Mouse (Mus musculus) embryonic facial prominence, embryonic 12.5 days (tissue): ENCODE measurements around the gene Stx17. TPM values are rescaled to one million over a fixed set of nuclear protein-coding genes. Genes with fewer than 3 reads are reported as not detected.

ENCODE experiments used
- ATAC-seq: fragments of 200-750 bp; cut with Nextera tagmentation; 2 replicates; pipeline ENCODE4 v1.8.0; 2017; ENCODE audit not compliant: insufficient number of reproducible peaks, insufficient read depth, low FRiP score, low TSS enrichment
- H3K27ac ChIP-seq: fragments of 300-500 bp; sonication (generic); 2 replicates; pipeline ENCODE4 v1.5.1; 2016; ENCODE audit warnings: mild to moderate bottlenecking
- H3K27me3 ChIP-seq: fragments of 300-500 bp; sonication (generic); 2 replicates; pipeline ENCODE4 v1.6.1; 2016; ENCODE audit warnings: mild to moderate bottlenecking, moderate library complexity
- H3K36me3 ChIP-seq: fragments of 300-500 bp; sonication (generic); 2 replicates; pipeline ENCODE4 v1.6.1; 2016; ENCODE audit warnings: mild to moderate bottlenecking
- H3K4me1 ChIP-seq: fragments of 300-500 bp; sonication (generic); 2 replicates; pipeline ENCODE4 v1.6.1; 2016
- H3K4me2 ChIP-seq: fragments of 300-500 bp; sonication (generic); replicated peaks from 2 replicates; pipeline ENCODE4 v1.6.1; 2016; ENCODE audit warnings: mild to moderate bottlenecking, moderate library complexity
- H3K4me3 ChIP-seq: fragments of 300-500 bp; sonication (generic); 2 replicates; pipeline ENCODE4 v1.5.1; 2016; ENCODE audit warnings: mild to moderate bottlenecking
- H3K9ac ChIP-seq: fragments of 300-500 bp; sonication (generic); 2 replicates; pipeline ENCODE4 v1.6.1; 2016; ENCODE audit warnings: mild to moderate bottlenecking, moderate library complexity
- H3K9me3 ChIP-seq: fragments of 300-500 bp; sonication (generic); 2 replicates; pipeline ENCODE4 v1.6.1; 2016; ENCODE audit warnings: mild to moderate bottlenecking, moderate library complexity
- WGBS: fragments of 180-500 bp; shearing (Covaris S2); methylation state at CpG from one replicate; pipeline ENCODE4 v1.1.7; 2016; 5-methylcytosine and 5-hydroxymethylcytosine counted together
- polyA plus RNA-seq: library from polyadenylated mRNA; unstranded; fragments of >200 nt; fragmentation: Nextera tagmentation; extraction: Ambion mirVana; gene quantifications from 2 replicates; pipeline ENCODE4 v1.2.1, GENCODE M21; 2016

Gene Stx17
- polyA plus RNA-seq, 1 experiment from 2014 or later, result 40.6 TPM

DNA sequence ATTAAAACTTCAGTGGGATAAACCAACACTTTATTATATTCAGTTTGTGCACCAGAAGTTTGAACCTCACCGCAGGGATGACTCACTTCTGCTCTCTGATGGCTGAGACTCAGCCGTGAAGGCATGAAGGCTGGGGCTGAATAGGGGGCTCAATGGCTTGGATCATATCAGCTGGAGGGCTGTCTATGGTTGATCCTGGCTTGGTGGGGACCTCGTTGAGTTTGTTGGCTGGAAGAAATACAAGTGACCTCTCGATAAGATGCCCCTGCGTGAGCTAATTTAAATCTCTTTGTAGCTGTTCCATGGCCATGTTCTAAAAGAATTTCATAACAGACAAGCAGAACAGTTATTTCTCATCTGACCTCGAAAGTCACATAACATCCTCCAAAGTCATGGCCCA lies 17.6 kb upstream of the Stx17 start:
- WGBS, result 89% methylated on average over 6 of the region's 6 CpGs
- ATAC-seq, result no peak
- no peak overlapping the region for H3K4me3 ChIP-seq
- H3K9me3 ChIP-seq, result no peaks in the 10 kb centered on the region
- H3K4me2 ChIP-seq, result no peak overlapping the region
- no peaks in the 10 kb centered on the region for H3K27me3 ChIP-seq
- no peaks in the 10 kb centered on the region for H3K4me1 ChIP-seq
- H3K9ac ChIP-seq, result no peak overlapping the region
- no peak overlapping the region for H3K27ac ChIP-seq
- no peaks in the 10 kb centered on the region for H3K36me3 ChIP-seq

DNA sequence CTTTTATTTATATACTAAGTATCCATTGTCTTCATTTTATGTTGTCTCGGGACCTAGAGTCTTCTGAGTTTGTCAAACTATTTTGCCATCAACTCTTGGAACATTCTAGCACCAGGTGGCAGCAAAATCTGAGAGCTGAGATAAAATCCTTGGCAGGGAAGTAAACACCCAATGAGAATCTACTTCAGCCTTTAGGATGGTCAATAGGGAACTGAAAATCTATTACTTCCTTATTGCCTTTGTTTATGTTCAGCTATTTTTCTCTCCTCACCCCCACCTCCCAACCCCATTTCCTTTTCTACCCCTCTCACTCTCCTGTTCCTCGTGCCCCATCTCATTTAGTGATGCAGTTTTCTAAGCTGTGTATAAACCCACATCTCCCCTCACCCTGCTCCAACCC lies 16.1 kb upstream of the Stx17 start:
- Histone ChIP-seq H3K4me3 (no peak overlapping the region), H3K27ac (no peak overlapping the region), H3K36me3 (no peaks in the 10 kb centered on the region), H3K9me3 (no peaks in the 10 kb centered on the region), H3K4me1 (no peaks in the 10 kb centered on the region), H3K9ac (no peak overlapping the region), H3K27me3 (no peaks in the 10 kb centered on the region), H3K4me2 (no peak overlapping the region)
- ATAC-seq, result no peak
- WGBS, result 73% methylated on average over 2 of the region's 2 CpGs

DNA sequence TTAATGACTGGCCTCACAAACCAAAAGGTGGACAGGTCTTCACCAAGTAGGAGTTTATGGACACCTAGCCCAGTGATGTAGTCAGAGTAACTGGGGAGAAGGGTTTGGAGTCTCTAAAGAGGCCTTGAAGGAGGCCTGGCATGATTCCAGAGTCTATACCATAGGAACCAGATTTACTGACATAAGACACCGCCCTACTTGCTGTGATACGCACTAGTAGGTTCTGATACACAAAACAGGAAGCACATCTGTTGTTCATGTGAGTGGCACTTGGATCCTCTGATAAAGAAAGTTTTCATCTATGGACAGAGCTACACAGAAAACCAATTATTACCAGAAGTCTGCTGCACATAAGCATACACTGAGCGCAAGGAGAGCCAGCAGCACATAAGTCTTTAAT lies 14.4 kb upstream of the Stx17 start:
- no peak for ATAC-seq
- H3K9ac ChIP-seq, result no peak overlapping the region
- no peaks in the 10 kb centered on the region for H3K4me1 ChIP-seq
- no peak overlapping the region for H3K4me2 ChIP-seq
- 59% methylated on average over 3 of the region's 3 CpGs for WGBS
- no peaks in the 10 kb centered on the region for H3K36me3 ChIP-seq
- H3K4me3 ChIP-seq, result no peak overlapping the region
- no peaks in the 10 kb centered on the region for H3K27me3 ChIP-seq
- no peaks in the 10 kb centered on the region for H3K9me3 ChIP-seq
- no peak overlapping the region for H3K27ac ChIP-seq

DNA sequence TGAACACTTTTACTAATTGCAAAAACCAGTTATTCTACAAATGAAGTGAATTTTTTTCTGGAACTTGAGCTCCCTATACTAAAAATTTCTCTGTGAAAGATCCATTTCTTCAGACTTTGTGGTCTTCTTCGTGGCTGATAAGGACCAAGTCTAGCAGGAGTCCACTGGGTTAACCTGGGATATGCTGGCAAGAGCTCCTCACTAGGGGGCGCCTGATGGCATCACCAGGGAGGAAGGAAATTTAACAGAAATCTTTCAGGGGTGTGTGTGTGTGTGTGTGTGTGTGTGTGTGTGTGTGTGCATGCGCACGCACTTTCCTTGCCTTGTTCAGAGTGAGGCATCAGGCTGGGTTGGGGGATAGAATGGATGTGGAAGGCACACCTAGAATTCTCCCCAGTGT lies 8.5 kb upstream of the Stx17 start:
- no peaks in the 10 kb centered on the region for H3K4me1 ChIP-seq
- H3K4me2 ChIP-seq, result no peak overlapping the region
- no peaks in the 10 kb centered on the region for H3K36me3 ChIP-seq
- no peak overlapping the region for H3K9ac ChIP-seq
- no peak overlapping the region for H3K4me3 ChIP-seq
- 67% methylated on average over 4 of the region's 4 CpGs for WGBS
- H3K27me3 ChIP-seq, result no peaks in the 10 kb centered on the region
- no peaks in the 10 kb centered on the region for H3K9me3 ChIP-seq
- ATAC-seq, result no peak
- H3K27ac ChIP-seq, result no peak overlapping the region

DNA sequence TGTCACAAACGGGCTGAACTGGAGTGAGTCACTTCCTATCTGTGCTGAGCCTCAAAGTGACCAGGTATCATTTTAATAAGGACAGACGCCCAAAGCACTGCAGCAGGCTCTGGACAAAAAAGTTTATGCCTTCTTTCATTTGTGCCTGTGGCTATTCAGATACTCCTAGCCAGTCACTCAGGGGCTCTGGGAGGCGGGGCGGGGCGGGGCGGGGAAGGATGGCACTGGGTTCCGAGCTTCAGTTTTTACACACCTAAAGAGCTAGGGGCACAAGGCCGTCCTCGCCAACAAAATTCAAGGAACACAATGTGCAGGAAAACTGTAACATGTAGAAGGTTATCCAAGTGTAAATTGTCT lies 321 bp upstream of the Stx17 start:
- Histone ChIP-seq H3K9ac (no peak overlapping the region), H3K4me3 (peak overlapping the region; percentile 67), H3K27me3 (no peaks in the 10 kb centered on the region), H3K4me1 (no peaks in the 10 kb centered on the region), H3K4me2 (peak overlapping the region; percentile 67), H3K27ac (no peak overlapping the region), H3K36me3 (no peaks in the 10 kb centered on the region), H3K9me3 (no peaks in the 10 kb centered on the region)
- peak; percentile 77 for ATAC-seq
- 3% methylated on average over 9 of the region's 9 CpGs for WGBS

DNA sequence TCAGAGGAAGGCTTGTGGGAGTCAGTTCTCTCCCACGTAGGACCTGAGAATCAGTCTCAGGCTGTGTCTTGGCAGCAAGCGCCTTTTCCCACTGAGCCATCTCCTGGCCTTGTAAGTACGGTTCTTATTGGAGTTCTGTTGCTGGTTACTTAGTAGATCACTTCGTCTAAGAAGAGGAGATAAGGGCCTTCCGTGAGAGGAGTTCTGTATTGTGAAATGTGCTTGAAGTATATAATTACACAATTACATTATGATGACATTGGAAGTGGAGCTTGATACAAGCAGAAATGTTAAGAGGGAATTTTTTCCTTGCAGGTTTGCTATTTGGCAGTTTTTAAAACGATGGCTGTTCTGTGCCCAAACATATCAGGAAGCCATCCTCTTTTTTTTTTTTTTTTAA lies 5.6 kb downstream of the Stx17 start:
- WGBS, result 91% methylated on average over 6 of the region's 6 CpGs
- ATAC-seq, result no peak

DNA sequence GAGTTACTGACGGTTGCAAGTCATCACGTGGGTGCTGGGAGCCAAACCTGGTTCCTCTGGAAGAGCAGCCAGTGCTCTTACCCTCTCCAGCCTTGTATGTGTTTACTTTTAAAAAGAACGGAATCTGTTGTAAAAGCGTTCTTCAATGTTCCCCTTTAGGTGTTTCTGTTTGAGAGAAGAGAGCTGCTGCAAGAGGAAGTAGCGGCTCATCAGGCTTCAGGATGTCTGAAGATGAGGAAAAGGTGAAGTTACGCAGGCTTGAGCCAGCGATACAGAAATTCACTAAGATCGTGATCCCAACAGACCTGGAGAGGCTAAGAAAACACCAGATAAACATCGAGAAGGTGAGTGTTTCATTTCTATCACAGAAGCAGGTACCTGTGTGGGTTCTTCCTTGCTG lies 6.9 kb downstream of the Stx17 start:
- ATAC-seq, result no peak
- Histone ChIP-seq H3K27ac (no peak overlapping the region), H3K36me3 (peaks cover 9% of the 10 kb centered on the region), H3K27me3 (no peaks in the 10 kb centered on the region), H3K9me3 (no peaks in the 10 kb centered on the region), H3K4me2 (no peak overlapping the region), H3K4me3 (no peak overlapping the region), H3K4me1 (no peaks in the 10 kb centered on the region), H3K9ac (no peak overlapping the region)
- WGBS, result 92% methylated on average over 9 of the region's 9 CpGs

More for the DNA sequence above, 5.6 kb downstream of the Stx17 start:
- Histone ChIP-seq H3K27ac (no peak overlapping the region), H3K9ac (no peak overlapping the region), H3K4me1 (no peaks in the 10 kb centered on the region), H3K4me2 (no peak overlapping the region), H3K9me3 (no peaks in the 10 kb centered on the region), H3K36me3 (peaks cover 6% of the 10 kb centered on the region), H3K4me3 (no peak overlapping the region), H3K27me3 (no peaks in the 10 kb centered on the region)

DNA sequence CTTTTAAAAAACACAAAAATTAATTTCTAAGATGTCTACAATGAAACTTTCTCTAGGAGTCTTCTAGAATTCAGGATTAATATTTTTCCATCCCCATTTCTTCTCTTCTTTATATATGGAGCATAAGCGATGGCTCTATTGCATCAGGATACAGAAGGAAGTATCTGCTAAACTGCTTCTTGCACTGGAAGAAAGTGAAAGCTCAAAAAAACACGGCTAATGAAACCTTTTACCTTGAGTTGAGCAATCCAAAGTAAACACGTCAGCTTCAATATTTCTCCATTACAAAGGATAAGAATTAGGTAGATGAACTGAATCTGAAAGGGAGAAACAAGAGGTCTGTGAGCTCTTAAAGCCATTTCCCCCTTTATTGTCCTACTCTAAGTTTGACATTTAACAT lies 8.0 kb downstream of the Stx17 start:
- no peak overlapping the region for H3K4me3 ChIP-seq
- no peak overlapping the region for H3K27ac ChIP-seq
- 69% methylated on average over 3 of the region's 3 CpGs for WGBS
- no peaks in the 10 kb centered on the region for H3K9me3 ChIP-seq
- no peaks in the 10 kb centered on the region for H3K27me3 ChIP-seq
- H3K4me1 ChIP-seq, result no peaks in the 10 kb centered on the region
- no peak for ATAC-seq
- H3K36me3 ChIP-seq, result peaks cover 9% of the 10 kb centered on the region
- no peak overlapping the region for H3K9ac ChIP-seq
- no peak overlapping the region for H3K4me2 ChIP-seq

DNA sequence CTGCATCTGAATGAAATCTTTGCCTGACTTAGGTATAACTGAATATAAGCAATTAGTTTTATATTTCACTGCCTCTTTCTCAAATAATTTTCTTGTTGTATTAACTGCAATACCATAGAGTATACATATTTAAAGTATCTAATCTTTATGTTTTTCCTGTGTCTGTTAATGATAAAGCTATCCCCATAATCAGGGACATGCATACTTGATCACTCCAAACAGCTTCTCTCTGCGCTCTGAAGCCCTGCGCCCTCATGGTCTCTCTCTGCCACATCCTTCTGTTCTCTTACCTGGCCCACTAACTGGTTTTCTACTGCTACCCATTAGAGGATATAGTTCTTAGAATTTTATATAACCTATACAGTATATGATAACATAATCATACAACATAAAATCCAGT lies 24.8 kb downstream of the Stx17 start:
- 94% methylated on average over 2 of the region's 2 CpGs for WGBS
- H3K27me3 ChIP-seq, result no peaks in the 10 kb centered on the region
- no peaks in the 10 kb centered on the region for H3K4me1 ChIP-seq
- ATAC-seq, result no peak
- H3K4me2 ChIP-seq, result no peak overlapping the region
- H3K9me3 ChIP-seq, result no peaks in the 10 kb centered on the region
- H3K36me3 ChIP-seq, result 0 out of 2 replicates have a peak, but pooled peaks cover 3% of the 10 kb centered on the region
- no peak overlapping the region for H3K27ac ChIP-seq
- no peak overlapping the region for H3K4me3 ChIP-seq
- no peak overlapping the region for H3K9ac ChIP-seq

DNA sequence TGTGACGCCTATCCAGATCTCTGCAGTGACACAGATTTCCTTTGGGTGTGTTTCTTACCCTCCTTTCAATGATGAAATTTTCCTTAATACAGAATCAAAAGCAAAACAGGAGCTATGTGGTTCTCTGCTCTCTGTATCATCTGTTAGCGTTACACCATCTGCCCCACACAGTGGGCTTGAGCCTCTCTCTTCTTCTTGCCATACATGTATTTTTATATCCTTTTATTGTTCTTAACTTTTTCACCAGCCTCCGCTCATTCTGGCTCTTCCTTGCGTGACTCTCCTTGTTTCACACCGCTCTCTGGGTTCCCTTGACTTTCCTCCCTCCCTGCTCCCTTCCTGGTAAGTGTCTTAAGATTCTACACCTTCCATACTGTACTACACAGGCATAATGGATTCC lies 28.5 kb downstream of the Stx17 start:
- no peaks in the 10 kb centered on the region for H3K4me1 ChIP-seq
- 91% methylated on average over 5 of the region's 5 CpGs for WGBS
- H3K36me3 ChIP-seq, result 0 out of 2 replicates have a peak, but pooled peaks cover 3% of the 10 kb centered on the region
- H3K9ac ChIP-seq, result no peak overlapping the region
- no peak overlapping the region for H3K4me3 ChIP-seq
- ATAC-seq, result no peak
- H3K9me3 ChIP-seq, result no peaks in the 10 kb centered on the region
- H3K27me3 ChIP-seq, result no peaks in the 10 kb centered on the region
- H3K27ac ChIP-seq, result no peak overlapping the region
- H3K4me2 ChIP-seq, result no peak overlapping the region

DNA sequence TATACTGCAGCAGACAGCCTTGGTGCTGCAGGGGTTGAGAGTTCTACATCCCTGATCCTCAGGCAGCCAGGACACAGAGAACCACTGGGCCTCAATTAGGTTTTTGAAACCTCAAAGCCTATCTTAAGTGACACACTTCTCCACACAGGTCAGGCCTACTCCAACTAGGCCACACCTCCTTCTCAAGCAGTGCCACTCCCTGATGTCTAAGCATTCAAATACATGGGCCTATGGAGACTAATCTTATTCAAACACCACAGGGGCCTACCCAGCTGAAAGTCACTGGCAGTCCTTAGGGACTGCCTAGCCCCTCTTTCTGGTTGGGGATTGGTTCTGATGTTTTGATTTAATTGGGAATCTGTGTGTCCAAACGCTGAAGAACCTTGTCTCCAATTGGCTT lies 31.1 kb downstream of the Stx17 start:
- ATAC-seq, result no peak
- H3K27ac ChIP-seq, result no peak overlapping the region
- no peak overlapping the region for H3K4me3 ChIP-seq
- H3K4me1 ChIP-seq, result no peaks in the 10 kb centered on the region
- H3K4me2 ChIP-seq, result no peak overlapping the region
- H3K27me3 ChIP-seq, result no peaks in the 10 kb centered on the region
- 0 out of 2 replicates have a peak, but pooled peaks cover 2% of the 10 kb centered on the region for H3K36me3 ChIP-seq
- no peaks in the 10 kb centered on the region for H3K9me3 ChIP-seq
- no peak overlapping the region for H3K9ac ChIP-seq
- WGBS, result 78% methylated on average over 1 of the region's 1 CpGs

DNA sequence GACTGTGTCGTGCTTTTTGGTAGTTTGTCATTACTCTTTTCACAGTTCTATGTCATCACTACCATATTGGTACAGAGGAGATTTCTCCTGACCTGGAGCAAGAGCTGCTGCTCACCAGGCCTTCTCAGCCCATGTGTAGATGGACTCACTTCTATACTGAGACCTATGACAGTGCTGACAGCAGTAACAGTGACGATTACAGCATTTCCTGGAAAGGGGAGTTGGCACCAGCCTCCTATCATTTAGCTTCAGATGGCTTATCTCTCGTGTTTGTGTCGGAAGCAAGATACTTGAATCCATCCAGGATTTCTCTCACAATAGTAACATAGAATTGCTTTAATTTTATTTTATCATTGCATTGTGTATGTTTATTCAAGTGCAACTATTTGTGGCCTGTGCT lies 35.7 kb downstream of the Stx17 start:
- Histone ChIP-seq H3K27me3 (no peaks in the 10 kb centered on the region), H3K27ac (no peak overlapping the region), H3K4me1 (no peaks in the 10 kb centered on the region), H3K9ac (no peak overlapping the region), H3K4me2 (no peak overlapping the region), H3K9me3 (no peaks in the 10 kb centered on the region), H3K36me3 (peaks cover 7% of the 10 kb centered on the region; the same call in 1 of the 2 replicates), H3K4me3 (no peak overlapping the region)
- 82% methylated on average over 4 of the region's 4 CpGs for WGBS
- ATAC-seq, result no peak

DNA sequence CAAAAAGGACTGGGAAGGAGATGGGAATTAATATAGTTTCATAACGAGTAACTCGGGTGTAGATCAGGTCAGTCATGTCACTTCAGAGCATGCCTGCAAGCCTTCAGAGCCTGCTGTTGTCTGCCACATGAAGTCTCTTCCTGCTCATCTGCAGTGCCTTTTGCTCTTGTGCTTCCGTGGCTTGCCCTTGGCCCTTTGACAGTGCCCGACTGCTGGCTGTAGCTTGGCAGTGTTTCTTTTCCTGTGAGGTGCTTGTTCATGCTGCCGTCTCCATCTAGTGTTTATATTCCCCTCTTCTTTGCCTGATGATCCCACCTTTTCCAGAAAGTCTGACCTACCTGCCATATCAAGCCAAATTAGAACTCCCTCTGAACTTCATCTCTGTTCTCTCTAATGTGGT lies 39.1 kb downstream of the Stx17 start:
- H3K4me2 ChIP-seq, result no peak overlapping the region
- H3K4me3 ChIP-seq, result no peak overlapping the region
- no peaks in the 10 kb centered on the region for H3K9me3 ChIP-seq
- ATAC-seq, result no peak
- no peak overlapping the region for H3K9ac ChIP-seq
- H3K36me3 ChIP-seq, result peaks cover 24% of the 10 kb centered on the region
- no peaks in the 10 kb centered on the region for H3K27me3 ChIP-seq
- H3K27ac ChIP-seq, result no peak overlapping the region
- H3K4me1 ChIP-seq, result no peaks in the 10 kb centered on the region
- WGBS, result 81% methylated on average over 5 of the region's 5 CpGs
